Mouse (Mus musculus) thymus, postnatal 0 days (tissue): ENCODE data around the gene Dapk3. TPM values are rescaled to one million over a fixed set of nuclear protein-coding genes. Genes with fewer than 3 reads are reported as not detected.
"Not testable (repeated sequence)": the region's sequence is repeated elsewhere in the genome, so short reads cannot be mapped to it uniquely, and the experiment has no call there.

Source experiments
- DNase-seq: peaks from one replicate; pipeline ENCODE4 v3.0.0-alpha.2; 2015; ENCODE audit warnings: low spot score
- polyA plus RNA-seq: library from polyadenylated mRNA; unstranded; fragments of >200 nt; fragmentation: Nextera tagmentation; extraction: Ambion mirVana; gene quantifications from 2 replicates; pipeline ENCODE4 v1.2.1, GENCODE M21; 2015

Dapk3 gene
- polyA plus RNA-seq, 1 experiment from 2014 or later = 54.1 TPM

DNA sequence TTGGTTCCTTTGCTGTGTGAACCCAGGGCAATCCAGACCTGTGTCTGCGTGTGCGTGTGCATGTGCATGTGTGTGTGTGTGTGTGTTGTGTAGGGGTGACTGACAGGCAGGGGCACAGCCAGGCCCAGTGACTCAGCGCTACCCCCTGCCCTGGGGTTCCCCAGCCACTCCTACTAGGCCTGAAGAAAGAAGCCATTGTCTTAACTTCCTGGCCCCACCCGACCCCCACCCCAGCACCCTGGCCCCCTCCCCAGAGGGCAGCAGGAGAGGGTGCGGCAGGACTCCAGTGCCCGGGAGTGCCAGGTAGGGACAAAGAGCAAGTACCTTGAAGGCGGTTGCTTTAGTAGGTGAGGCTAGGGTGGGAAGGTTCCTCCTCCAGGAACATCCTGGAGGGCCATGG lies 37.0 kb upstream of the Dapk3 start:
- no peak for DNase-seq

GRCm38 (mm10) chr10:81146296-81146695 lies 36.5 kb upstream of the Dapk3 start:
- no peak for DNase-seq

- DNase-seq = no peak
Measured at GRCm38 (mm10) chr10:81151261-81151660, 31.5 kb upstream of the Dapk3 start.

DNA sequence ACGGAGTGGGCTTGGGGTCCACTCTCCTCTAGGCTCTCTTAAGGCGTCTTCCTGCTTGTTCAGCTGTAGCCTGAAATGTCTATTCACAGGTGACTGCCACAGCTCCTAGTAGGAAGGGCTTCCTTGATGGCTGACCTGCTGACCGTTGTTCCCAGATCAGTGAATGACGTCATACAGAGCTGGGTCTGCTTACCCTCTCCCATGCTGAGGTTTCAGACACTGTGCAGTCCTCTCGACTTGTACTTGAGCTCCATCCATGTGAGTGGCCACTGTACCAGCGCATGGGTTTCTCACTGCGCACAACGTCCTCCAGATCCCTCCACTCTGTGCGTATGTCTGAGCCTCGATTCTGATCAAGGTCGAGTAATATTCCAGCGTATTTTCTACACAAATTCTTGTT lies 30.2 kb upstream of the Dapk3 start:
- no peak for DNase-seq

DNA sequence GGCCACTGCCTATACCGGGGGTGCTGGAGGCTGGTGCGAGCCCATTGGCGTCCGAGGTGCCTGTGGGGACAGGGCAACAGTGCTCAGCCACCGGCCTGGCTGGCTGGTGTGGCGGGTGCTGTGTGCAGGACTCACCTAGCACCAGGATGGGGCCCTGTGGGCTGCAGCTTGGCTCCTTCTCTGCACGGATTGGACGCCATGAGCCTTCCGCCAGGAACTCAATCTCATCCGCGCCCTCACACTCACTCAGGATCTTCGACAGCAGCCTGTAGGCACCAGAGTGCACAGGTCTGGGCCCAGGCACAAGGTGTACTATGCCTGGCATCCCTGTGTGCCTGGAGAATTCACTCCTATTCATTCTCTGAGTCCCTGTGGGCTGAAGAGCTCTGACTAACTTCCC lies 28.5 kb upstream of the Dapk3 start:
- no peak for DNase-seq

- no peak for DNase-seq
Measured at GRCm38 (mm10) chr10:81154736-81155135, 28.1 kb upstream of the Dapk3 start.

DNA sequence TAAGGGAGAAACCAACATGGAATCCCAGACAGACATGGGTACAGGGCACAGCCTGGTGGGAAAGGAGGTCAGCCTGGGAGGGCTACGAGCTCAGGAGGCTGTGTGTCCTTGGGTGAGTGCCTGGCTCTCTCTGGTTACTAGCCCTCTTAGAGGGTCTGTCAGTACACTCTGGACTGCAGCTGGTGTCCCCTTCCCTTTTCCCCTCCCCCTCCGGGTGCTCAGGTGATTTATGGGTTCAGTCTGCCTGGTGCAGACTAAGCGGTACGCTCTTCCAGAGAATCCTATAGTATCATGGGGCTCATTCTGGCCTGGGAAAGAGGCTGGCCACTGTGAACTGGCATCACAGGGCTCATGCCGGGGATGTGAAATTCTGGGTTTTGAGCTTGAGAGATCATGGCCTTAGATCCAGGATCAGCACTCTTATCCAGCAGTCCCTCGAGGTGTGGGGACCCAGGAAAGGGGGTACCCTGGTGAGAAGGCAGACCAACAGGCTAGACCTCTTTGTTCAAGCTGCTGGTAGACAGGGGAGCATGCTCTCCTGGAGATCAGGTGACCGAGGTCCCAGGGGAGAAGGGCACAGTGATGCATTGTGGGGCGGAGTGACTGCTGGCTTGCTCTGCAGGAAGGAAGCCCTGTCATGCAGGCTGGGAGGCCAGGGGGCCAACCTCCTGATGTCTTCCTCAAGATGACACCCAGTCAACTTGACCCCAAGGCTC lies 21.0 kb upstream of the Dapk3 start:
- no peak for DNase-seq

DNA sequence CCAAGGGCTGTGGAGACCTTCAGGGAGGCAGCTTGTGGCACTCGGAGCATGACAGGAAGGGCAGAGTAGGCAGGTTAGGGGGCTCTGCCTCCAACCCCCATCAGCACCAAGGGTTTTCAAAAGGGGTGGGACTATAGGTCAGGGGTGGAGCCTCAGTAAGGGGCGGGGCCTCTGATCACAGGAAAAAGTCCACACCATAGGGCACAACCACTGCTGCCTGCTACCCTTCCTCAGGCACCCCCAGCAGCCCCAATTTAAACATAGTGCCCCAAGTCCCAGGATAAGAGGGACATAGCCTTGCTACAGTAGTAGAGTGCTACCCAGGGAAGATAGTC lies 20.5 kb upstream of the Dapk3 start:
- peak; percentile 27 for DNase-seq

DNA sequence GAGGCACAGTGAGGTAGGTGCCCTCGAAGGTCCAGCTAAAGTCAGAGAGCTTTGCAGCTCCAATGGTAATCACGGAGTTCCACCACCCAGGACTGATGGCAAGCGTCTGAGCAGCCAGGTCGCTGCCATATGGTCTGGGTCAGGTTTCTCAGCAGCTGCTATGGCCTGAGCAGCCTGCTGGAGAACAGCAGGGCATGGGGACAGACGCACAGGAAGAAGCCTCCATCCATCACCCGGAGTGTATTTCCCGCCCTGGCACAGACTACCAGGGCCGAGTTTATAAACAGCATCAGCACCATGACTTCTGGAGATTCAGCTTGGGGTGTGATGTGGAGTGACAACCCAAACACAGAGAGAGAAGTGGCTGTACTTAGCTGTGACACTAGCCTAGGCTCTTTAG lies 17.7 kb upstream of the Dapk3 start:
- no peak for DNase-seq

- peak; percentile 100 for DNase-seq
Measured at GRCm38 (mm10) chr10:81167200-81168086, 15.4 kb upstream of the Dapk3 start, which contains the start of gene Pias4. TSS of gene Pias4 (minus strand) at chr10:81167923.

DNA sequence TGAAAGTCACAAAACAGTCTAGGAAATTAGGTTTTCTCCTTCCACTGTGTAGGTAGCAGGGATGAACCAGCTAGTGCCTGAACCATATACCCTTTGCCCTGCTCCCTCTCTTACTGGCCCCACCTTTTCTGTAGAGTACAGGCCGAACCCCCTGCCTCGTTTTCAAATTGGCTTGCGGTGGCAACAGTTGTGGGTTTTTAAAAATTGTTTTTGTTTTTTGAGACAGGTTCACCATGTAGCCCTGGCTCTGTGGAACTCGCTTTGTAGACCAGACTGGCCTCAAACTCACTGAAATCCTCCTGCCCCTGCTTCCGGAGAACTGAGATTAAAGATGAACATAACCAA lies 14.7 kb upstream of the Dapk3 start:
- no peak for DNase-seq

GRCm38 (mm10) chr10:81168521-81169244 lies 14.1 kb upstream of the Dapk3 start:
- DNase-seq = peak; percentile 93

- DNase-seq = peak; percentile 73
Measured at GRCm38 (mm10) chr10:81169411-81169900, 13.3 kb upstream of the Dapk3 start.

GRCm38 (mm10) chr10:81173132-81173531 lies 9.7 kb upstream of the Dapk3 start:
- DNase-seq = peak; percentile 91

DNA sequence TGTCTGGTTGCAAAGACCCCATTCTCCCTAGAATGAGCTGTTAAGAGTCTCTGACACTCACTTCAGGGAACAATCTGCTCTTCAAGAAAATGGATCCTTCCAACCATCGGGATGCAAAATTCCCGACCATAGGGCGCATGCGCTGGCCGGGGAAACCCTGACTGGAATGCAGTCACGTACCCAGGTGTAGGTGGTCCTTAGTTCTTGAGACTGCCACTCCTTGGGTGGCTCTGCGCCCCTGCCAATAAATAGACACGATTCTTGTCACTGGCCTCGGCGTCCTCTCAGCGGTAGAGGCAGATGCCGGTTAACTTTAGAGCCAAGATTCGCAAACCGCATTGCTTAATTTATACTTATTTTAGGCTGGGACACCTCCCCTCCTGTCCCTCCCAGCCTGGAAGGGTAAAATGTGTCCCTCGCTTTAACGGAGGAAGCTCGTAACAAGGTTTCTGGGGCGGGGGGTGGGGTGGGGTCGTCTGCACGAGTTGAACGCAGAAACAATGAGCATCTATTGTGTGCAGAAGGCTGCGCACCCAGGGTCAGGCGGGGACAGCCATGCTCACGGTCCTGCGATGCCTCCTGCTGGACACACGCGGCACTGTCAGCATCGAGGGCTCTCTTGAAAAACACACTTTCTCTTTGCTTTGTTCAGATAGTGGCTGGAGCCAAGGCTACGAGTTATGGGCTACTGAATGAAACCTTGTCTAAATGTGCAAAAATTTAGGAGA lies 8.0 kb upstream of the Dapk3 start:
- DNase-seq = peak; percentile 90

DNA sequence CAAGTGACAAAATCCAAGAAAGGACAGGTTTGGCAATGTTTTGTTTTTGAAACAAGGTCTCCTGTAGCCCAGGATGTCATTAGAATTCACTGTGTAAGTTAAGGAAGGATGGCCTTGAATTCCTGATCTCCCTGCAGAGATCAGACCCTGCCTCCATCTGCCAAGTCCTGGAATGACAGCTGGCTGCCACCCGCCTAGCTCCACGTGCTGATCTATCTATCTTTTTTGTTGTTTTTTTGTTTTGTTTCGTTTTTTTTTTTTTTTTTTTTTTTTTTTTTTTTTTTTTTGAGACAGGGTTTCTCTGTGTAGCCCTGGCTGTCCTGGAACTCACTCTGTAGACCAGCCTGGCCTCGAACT lies 7.5 kb upstream of the Dapk3 start:
- not testable (repeated sequence) for DNase-seq

DNA sequence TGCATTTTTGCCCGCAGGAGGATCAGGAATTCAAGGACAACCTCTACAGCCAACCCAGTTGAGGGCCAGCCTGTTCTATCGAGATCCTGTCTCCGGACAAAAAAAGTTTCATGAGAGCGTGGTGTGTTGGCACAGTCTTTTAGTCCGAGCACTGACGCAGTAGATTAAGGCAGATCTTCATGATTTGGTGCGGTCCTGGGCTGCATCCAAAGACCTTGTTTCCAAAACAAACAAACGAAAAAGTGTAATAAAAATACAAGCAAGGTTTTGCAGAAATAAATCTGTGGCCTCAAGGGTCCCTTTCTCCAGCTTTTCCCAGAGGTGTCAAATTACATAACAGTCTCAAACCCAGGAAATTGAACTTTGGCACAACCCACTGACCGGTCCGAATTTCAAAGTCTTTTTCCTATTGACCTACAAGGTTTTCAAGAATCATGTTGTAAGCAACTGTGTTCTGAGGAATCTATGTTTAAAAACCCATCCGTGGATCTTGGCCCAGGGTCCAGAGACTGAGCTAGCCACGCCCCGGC lies 6.8 kb upstream of the Dapk3 start:
- DNase-seq = no peak

- DNase-seq = peak; percentile 98
Measured at GRCm38 (mm10) chr10:81176466-81177271, 6.1 kb upstream of the Dapk3 start, which contains the start of gene Eef2. TSS of gene Eef2 (plus strand) at chr10:81176631.

DNA sequence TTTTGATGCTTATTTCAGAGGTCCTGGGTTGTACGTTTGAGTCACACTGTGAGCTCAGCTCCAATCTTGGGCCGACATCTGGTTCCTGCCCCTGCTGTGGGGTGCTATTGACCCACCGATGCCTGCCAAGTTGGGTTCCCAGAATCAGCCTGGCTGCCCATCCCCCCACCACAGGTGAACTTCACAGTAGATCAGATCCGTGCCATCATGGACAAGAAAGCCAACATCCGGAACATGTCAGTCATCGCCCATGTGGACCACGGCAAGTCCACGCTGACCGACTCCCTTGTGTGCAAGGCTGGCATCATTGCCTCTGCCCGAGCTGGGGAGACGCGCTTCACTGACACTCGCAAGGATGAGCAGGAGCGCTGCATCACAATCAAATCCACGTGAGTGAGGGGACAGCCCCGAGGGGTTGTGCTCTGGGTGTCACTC lies 5.3 kb upstream of the Dapk3 start:
- DNase-seq = no peak
